Mouse (Mus musculus) mesoderm, embryonic 11.5 days (tissue): ENCODE results near the gene Jazf1.
A peak's percentile ranks its signal among the peaks of the same experiment; 100 is the strongest.

Experiments used
- DNase-seq: peaks from one replicate; pipeline ENCODE4 v3.0.0-alpha.2; 2012; ENCODE audit warnings: low read depth, low spot score

Gene Jazf1

DNA sequence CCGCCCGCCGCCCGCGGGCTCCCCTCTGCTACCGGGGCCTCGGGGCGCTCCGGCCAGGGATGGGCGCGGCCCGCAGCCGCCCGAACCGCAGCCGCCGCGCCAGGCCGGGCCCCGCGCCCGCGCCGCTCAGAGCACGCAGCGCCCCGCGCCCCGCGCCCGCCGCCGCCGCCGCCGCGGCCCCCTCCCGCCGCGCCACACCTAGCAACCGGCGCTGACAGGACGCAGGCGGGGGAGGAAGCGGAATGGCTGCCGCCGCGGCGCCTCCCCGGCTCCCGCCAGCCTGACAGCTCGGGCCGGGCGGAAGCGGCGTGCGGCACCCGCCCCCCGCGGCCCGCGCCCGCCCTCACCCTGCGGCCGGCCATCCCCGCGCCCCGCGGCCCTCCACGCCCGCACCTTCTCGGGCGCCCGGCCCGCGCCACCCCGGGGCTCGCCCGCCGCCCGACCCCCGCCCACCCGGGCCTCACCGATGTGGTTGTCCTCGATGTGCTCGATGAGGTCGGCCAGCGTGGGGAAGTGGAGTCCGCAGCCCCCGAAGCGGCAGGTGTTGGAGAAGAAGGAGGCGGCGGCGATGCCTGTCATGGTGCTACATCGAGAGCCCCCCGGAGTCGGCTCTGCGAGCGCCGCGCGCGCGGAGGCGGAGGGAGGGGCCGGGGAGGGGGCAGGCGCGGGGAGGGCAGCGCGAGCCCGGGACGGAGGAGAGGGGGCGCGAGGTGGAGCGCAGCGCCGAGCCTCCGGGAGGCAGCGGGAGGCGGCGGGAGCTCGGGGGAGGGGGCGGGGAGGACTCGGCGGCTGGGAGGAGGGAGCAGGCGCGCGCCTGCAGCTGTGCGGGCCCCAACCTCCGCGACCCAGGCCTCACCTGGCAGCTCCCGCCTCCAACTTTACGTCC lies at the start of gene Jazf1:
Gene Jazf1 (minus strand): TSS at position 643 of the 886 bp plus-strand sequence.
- DNase-seq, result peak; percentile 36

DNA sequence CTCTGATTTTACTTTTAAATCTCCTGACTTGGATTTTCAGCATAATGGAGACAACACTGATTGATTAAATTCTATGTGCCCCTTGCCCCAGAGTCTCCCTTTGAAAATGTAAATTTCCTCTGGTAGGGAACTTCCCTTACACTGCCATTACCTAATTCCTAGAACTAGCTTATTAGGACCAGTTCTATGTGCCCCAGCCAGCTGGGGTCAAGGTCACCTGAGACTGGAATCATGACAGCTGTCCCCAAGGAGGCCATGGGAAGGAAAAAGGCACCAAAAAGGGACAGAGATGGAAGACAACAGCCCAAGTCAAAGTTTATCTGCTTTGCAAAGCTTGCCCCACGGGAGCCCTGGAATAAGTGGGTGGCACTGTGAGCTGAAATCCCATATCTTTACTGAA lies 49.4 kb upstream of the Jazf1 start:
- DNase-seq, result no peak

DNA sequence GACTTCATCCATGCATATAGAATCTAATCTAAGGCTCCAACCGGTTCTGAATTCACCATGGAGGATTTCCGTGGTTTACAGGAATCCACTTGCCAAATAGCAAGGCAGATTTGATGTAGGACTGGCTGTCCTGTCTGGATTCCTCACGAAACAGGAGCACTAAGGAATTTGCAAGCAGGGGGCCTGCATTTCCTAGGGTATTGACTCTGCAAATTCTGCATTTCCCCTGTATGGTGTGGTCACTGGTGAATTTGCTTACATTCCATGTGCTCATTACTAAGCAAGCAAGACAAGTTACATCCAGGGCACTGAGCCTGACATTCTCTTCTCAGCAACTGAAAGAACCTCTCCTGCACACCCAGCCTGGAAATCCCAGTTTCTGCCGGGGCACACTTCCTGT lies 18.4 kb upstream of the Jazf1 start:
- DNase-seq, result peak; percentile 6

DNA sequence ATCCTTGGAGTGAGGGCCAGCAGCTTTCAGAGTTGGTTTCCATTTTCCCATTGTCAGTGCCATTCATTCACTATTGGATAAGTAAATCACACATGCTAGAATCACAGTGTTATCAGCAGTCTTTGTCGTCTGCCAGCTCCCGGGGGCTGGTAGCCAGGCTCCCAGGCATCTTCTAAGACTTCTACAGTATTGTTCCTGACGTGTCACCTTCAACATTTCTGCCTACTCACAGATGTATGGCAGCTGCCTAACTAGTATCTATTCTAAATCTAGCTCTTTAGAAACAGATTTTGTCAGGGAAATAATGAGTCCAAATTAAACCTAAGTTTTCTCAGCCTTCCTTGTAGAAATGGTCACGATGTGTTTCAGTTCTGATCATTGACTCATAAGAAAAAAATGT lies 12.8 kb upstream of the Jazf1 start:
- no peak for DNase-seq

DNA sequence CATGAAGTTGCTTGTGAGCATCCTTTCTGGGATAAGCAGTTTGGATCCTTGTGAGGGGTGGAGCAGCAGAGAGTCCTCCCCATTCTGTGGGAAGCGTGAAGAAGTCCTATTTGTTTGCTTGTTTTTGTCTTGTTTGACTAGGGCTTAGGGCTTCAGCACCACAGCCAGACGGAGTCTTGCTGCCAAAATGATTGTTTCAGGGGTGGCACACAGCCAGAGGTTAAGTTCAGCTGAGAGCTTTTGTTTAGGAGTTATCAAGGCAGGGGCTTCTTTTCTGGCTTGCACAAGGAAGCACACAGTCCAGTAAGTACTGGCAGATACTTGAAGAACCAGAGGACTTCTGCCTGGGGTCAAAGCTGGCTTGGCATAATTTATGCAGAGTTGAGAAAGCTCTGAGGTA lies 10.2 kb upstream of the Jazf1 start:
- no peak for DNase-seq

DNA sequence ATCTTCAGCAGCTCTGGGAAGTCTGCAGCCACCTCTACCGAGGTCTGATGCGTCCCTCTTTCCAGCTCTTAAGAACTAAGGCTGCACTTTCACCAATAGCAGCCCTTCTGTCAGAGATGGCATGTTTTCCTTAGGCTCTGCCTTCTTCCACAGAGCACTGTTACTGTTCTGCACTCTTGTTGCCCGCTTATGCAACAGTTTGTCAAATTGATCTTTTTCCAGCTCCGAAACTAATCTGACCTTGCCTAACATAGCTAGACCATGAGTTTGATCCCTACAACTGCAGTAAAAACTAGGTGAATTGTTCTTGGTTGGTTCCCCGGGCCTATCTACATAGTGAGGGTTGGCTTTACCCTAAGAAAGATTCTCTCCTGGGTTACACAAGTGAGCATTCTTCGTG lies 3.3 kb upstream of the Jazf1 start:
- no peak for DNase-seq

DNA sequence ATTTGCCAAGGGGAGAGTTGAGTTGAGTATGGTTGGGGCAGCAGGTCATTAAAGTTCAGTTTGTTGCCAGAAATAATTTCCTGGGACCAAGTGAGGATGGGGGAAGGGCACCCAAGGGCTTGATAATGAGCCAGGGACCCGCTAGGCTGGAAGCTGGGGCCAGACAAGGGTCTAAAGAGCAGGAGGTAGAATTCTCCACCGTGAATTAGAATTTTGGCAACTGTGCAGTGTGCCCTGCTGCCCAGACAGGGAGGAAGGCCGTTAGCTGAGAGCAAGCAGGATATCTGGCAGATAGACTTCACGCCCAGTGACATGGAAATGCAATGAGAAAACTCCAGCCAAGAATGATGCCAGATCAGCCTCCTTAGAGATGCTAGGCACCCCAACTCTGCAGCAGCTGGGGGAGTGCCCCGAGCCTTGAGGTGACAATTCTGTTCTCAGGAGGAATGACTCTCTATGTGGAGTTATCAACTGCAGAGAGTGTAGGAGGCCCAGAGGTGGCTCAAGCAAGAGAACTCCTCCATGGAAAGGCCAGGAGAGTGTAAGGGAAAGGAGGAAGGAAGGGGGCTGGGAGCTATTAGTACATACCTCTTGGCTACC lies 1.6 kb upstream of the Jazf1 start:
- DNase-seq, result no peak

DNA sequence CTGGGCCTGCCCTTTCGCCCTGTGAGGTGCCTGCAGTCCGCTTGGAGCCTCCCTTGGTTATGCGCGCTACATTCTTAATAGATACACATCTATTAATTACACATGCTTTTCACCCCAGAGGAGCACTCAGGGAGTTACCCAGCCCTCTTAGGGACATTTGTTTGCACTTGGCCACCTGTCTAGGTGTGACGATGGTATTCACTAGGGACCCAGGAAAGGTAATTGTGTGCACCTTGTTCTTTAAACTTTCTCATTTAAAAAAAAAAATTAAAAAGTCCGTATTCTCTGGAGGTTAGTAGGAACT lies 396 bp upstream of the Jazf1 start:
- no peak for DNase-seq

DNA sequence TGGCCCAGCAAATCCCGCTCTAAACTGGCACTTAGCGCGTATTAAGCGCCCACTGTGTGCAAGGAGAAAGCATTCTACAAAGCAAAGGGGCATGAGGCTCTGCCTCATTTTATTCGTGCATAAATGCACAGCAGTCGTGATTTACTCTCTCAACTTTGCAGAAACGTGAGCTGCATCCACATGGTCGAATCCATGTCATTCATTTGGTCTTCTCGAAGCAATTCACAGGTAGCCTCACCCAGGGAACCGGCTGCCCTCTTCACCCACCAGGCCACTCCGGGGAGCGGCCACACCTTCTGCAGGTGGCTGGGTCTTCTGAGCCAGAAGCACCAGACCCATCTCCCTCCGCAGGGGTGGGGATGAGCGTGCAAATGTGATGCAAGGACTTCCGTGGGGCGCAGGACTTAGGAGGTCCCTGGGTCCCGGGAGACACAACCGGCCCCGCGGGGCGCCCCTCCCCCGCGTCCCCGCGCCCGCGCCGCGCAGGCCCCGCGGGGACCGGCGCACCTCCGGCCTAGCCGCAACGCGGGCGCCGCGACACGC lies 914 bp downstream of the Jazf1 start:
- DNase-seq, result peak; percentile 9

DNA sequence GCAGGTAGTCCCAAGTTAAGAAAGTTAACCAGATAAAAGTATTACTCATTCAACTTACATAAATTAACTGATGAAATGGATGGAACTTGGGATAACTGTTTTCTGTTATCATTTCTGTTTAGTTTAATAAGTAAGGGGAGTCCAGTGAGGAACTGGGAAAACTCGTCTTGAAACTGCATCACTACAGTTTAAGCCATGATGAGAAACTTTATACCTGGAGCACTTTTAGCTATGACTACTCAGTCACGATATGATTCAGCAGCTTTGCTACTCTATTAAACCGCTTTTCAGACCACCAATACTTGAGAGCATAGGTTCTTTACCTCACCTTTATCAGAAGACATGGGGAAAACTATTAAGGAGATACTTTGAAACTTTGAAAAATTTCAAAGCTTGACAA lies 1.5 kb downstream of the Jazf1 start:
- DNase-seq, result no peak

DNA sequence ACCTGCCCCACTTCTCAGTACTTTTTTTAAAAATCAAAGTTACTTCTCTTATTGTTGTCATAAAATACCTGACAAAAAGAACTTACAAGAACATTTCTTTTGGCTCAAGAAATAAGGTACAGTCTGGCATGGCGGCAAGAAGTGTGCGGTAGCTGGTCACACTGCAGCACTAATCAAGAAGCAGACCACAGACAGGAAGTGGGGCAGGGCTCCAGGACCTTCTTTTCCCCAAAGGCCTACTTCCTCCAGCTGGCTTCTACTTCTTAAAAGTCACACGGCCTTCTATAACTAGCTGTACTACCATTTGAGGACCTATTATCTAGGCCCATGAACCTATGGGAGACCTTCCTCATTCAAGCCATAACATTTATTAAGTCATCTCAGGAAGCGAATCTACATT lies 4.4 kb downstream of the Jazf1 start:
- DNase-seq, result no peak

DNA sequence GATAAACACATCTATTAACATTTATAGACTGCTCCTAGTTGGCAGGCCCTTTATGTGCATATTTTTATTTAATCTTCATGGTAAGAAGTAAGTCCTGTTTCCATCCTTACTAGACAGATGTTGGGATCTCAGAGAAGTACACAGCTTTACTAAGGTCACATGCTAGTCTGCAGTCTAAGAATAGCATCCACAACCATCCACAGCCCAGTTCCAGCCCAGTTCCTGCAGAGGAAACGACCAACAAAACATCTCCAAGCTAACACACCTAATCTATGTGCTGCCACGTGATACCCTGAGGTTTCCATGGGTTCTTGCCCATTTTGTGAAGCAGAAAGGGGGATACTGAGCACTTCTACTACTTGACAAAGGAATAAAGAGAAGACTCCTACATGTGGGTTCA lies 13.5 kb downstream of the Jazf1 start:
- no peak for DNase-seq

DNA sequence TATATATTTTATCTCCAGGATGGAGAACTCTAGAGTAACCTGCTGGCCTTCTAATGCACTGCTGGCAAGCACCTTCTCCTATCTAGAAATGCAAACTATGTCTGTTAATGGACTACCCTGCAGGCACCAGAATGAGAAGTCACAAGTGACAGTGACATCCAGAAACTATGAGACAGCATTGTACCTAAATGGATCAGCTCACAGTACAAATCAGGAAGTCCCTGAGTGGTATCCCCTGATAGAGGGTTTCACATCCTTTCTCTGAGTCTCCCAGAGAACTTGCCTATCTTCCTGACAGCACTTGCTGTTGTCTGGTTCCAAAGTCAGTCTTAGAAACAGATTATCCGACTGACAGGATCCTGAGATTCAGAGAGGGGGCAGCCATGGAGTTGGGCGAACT lies 22.9 kb downstream of the Jazf1 start:
- no peak for DNase-seq

DNA sequence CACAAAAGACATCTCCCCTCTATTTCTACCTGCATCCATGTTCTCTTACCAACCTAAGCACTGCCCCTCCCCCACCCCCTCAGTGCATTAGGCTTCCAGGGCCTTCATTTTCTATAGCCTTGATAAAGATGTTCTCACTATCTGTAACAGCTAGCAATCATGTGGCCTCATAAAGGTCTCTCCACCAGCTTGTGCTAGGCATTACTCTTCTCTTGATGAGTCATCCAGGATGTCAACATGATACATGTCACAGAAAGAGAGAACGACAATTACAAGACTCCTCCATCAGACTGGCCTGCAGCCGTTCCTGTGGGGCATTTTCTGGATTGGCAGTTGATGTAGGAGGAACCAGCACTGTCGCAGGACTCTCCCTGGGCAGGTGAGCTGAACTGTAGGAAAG lies 30.3 kb downstream of the Jazf1 start:
- no peak for DNase-seq

DNA sequence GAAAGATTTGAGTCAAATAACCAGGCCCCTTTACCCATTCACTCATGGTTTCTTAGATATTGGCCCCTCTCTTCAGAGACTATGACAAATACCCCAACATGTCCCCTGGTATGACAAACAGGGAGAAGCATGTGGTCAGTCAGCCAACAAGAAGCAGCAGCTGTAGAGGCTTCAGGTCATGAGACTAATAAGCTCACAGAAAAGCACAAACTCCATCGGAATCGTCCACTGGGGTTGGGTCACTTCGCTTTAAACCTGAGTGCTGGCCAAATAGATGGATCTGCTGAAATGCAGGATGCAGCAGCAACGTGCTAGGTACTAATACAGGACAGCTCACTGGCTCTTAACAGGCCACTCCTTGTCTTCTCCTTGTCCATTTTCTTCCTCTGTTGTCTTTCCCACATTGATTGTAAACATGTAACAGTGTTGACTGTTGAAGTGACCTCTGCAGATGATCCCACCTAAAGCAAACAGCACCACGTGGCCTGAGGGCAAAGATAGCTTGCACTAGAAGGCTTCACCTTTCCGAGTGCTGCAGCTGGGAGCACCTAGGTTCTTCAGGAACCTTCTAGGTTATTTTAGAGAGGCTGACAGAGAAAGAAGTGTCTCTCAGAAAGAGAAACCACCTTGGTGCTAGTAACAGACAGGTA lies 33.9 kb downstream of the Jazf1 start:
- DNase-seq, result no peak

DNA sequence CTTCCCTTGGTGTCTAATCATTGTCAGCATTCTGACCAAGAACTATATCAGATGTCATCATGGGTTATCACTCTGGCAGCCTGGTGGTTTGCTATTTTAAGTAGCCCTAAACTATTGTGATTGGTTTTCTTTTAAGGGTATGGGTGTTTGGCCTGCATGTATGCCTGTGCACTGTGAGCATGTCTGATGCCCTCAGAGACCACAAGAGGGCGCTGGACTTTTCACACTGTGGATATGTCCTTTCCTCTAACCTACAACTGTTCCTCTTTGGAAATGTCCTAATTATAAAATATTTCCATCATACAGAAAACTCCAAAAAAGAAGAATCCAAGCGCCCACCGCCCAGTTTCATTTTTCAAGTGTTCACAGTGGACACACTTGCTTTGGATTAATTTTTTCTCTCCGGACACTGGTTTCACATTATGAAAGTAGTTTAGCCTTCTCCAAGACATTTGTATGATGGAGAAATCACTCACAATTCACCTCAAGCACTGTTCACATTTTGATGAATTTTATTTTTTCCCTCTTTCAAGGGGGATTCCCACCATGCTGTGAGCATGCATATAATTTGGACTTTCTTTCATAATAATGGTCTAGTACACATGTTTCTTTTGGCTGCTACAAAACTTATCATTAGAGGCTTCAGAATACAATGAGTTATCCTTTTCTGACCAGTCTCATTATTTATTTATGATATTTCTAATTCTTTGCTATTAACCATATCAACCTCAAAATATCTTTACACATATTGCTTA lies 35.5 kb downstream of the Jazf1 start:
- peak; percentile 23 for DNase-seq

DNA sequence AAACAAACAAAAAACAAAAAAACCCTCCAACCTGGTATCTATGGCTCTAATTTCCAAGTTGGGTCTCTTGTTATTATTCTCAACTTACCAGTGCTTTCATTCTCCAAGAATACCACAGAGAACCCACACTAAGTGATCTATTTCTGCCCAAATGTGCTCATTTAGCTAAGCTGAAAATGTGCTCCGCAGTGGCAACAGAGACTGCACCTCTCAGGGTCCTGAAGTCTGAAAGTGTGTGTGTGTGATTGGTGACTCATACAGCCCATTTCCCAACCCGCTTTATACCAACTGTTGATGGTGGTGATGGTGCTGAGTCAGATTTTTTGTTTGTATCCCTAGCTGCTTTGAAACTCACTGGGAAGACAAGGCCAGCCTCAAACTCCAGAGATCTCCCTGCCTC lies 46.4 kb downstream of the Jazf1 start:
- no peak for DNase-seq

DNA sequence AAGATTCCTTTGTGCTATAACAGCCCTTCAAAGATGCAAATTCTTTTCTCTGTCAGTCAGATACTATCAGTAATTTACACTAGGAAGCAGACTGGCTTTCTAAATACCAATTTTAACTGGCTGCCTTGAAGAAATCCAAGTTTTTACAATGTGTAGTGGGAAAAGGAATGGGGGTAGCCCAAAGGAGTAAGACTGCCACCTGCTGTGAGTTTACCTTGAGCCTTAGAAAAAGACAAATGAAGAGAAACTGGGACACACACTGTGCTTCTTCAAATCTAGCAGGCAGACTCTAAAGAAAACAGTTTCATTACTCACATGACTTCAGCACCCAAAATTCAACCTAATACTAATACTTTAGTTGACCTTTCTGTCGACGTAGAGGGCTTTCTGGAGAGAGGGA lies 47.4 kb downstream of the Jazf1 start:
- DNase-seq, result no peak

DNA sequence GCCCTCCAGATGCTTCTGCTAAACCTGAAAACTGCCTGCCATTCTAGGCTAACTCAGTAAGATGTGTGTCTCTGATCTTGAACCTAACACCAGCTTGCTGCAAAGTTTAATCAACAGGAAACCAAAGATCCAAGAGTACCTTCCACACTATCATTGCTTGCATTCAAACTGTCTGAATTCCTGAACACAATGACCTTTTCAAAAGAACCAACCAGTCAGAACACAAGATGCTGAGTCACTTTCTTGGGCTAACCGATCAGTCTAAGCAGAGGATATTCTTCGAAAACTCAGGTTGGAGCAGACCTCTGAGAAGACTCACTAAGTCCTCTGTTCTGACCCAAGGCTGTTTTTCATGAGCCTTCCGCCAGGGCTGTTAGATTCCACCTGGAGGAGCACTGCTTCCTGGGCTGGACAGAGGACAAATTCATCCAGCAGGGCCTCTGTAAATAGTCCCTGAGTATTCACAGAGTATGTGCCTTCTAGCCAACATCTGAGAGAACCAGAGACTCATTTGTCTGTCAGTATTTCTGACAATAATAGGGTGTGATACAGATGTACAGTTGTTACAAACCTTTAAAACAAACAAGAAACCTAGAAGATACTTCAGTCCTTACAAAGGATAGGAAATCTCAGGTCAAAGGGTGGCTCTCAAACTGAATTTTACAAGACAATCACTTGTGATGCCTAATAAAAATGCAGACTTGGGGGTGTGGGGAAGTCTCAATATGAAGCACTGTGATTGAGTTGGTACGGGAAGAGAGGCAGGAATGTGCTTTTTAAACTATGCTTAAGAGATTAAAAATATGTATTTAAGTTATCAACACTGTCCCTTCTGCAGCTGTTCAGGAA lies 50.9 kb downstream of the Jazf1 start:
- DNase-seq, result no peak

DNA sequence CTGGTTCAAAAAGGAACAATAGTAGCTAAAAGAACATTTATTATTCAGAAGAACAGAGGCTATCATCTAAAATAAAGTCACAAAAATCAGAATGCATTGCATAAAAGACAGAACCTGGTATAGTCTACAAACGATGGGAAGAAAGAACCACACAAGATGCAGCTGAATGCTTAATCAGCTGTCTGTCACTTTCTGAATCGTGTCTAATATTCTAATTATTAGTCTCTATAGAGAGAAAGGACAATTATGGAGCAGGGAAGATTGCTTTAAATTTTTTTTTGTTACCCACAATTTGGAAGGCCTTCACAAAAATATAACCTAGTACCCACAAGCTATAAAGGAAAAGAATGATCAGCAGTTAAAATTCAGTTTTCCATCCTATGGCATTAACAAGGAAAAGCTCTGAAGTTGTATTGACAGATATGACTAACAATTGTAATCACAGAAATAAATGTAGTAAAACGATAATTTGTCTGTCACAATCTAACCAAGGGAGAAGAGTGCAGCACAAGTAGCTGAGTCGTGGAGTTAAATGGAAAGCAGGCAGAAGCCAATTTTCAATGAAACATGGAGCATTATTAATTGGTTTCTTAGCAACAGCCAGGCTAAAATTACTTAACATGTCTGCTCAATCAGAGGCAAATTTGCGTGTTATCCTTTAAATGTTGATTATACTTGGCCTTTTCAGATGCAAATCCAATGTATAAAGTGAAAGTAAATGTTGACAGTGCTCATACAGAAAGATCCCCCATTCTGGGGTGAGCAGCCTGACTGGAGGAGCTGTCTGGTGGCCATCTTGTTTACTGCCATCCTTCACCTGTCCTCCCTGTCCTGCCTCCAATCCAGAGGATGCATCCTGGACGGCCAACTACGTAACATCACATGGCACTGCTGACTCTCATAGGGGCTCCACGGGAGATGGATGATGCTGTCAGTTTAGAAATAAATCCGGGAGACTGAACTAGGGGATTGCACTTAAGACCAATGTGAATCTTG lies 53.7 kb downstream of the Jazf1 start:
- no peak for DNase-seq
